Mouse (Mus musculus): ENCODE results near the gene Cmtm5.

DNA sequence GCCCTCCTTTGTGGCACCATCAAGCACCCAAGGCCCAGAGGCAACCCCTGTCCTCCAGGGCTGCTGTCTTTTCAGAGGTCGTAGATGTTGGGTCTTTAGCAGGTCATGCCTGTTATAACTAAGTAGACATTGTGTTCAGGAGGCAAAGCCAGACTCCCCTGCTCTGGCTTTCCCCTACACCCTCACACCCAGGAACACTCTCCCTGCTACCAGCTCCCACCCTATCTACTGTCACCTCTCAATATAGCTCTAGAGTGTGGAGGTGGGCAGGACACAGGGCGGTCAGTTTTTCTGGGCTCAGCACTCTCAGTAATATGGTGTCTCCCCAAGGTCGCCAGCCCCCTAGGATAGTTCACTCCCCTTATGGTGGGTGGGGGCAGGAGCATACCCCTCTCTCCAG is 31.8 kb downstream of the Cmtm5 start:
- TF ChIP-seq POLR2A (IDR thresholded peaks at IDR 0.05; ENCODE audit: borderline replicate concordance, insufficient read depth, low read length): no peak
- no peak for TF ChIP-seq CTCF (IDR thresholded peaks at IDR 0.05; ENCODE audit: borderline replicate concordance, insufficient read depth, low read depth, low read length)

Measured in cerebellum, adult 2 months (tissue).